Mouse (Mus musculus) liver, adult 2 months (tissue): ENCODE results near the gene Fam111a.

Source experiments
- CTCF ChIP-seq: fragments of 200-500 bp; IDR thresholded peaks from 2 replicates; pipeline ENCODE4 v1.5.1; 2011; ENCODE audit warnings: low read depth, low read length, control low read depth
- POLR2A ChIP-seq: fragments of 200-500 bp; IDR thresholded peaks from 2 replicates; pipeline ENCODE4 v1.6.1; 2011; ENCODE audit warnings: low read length, control low read depth; ENCODE audit not compliant: insufficient read depth; ENCODE audit errors: extremely low read depth

GRCm38 (mm10) chr19:12573266-12574011 is 27.9 kb downstream of the Fam111a start:
- TF ChIP-seq CTCF, result no peak
- no peak for TF ChIP-seq POLR2A
